Mouse (Mus musculus): ENCODE results near the gene Isy1. TPM values are rescaled to one million over a fixed set of nuclear protein-coding genes. Genes with fewer than 3 reads are reported as not detected.

Gene Isy1
- total RNA-seq, 2 experiments from 2014 or later = 17.7 to 21.1 TPM

DNA sequence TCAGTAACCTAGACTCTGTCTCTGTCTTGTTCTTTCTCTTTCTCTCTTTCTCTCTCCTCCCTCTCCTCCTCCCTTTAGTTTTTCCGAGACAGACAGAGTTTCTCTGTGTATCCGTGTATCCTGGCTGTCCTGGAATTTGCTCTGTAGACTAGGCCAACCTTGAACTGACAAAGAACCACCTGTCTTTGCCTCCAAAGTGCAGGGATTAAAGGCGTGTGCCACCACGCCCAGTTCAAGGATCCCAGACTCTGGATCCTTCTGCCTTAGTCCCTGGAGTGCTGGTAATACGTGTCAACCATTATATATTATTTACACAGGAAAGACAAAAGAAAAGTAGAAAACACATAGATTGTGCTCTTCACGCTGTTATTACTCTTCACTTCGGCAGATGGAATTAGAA lies 32.6 kb upstream of the Isy1 start:
- intact Hi-C loops (cut with DNase I) = no loop called here
- Histone ChIP-seq H3K27ac (peak overlapping the region; percentile 94), H3K4me3 (no peak overlapping the region)
- DNase-seq = no peak
- no peak for TF ChIP-seq CTCF (IDR thresholded peaks at IDR 0.05)

DNA sequence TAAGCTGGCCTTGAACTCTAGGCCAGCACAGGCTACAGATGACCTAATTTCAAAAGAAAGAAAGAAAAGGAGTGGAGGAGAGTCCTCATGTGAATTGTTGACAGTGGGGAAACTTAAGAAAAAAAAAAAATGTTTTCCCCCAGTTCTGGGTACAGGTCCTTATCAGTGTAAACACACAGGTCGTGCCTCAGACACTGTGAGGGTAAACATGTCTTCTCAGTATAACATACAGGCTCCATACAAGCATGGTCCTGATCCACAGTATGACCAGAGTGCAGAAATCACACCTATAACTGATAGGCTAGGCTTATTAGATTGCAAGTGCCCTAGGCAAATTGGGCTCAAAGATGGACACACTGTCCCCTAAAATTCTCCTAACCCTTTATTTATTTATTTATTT lies 31.8 kb upstream of the Isy1 start:
- peak overlapping the region; percentile 94 for H3K27ac ChIP-seq
- intact Hi-C loops (cut with DNase I) = no loop called here
- no peak for TF ChIP-seq CTCF (IDR thresholded peaks at IDR 0.05)
- no peak overlapping the region for H3K4me3 ChIP-seq
- DNase-seq = no peak

DNA sequence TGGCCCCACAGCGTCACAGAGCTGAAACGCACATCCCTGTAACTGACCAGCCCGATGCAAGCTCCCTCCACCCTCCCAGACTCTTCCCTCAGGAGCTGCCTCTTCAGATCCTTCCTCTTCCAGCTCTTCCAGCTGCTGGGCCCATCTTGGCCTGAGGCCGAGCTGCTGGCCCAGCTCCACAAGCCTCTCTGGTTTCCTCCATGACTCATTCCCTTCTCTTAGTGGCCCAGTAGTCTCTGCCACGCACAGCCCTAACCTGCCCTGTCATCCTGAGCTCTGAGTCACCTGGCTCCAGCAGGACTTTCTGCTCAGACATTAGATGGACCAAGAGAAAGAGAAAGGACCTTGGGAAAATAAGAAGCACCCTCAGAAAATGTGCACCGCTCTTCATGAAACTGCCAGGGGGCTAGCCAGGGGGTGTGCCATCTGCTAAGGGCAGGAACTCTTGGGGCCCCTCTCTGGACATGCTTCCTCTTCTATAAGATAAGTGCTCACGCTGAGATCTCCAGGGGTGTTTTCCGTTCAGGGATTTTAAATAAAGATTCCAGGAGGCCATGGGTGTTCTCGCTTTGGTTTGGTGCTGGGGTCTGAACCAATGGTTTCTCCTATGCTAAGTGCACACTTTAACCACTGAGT lies 30.4 kb upstream of the Isy1 start:
- DNase-seq = peak; percentile 96
- TF ChIP-seq CTCF (IDR thresholded peaks at IDR 0.05) = no peak
- intact Hi-C loops (cut with DNase I) = no loop called here
- Histone ChIP-seq H3K27ac (peak overlapping the region; percentile 94), H3K4me3 (peak overlapping the region; percentile 64)

GRCm38 (mm10) chr6:87867256-87867655 lies 28.7 kb upstream of the Isy1 start:
- no peak for TF ChIP-seq CTCF (IDR thresholded peaks at IDR 0.05)
- no peak for DNase-seq
- intact Hi-C loops (cut with DNase I) = no loop called here
- peak overlapping the region; percentile 94 for H3K27ac ChIP-seq
- no peak overlapping the region for H3K4me3 ChIP-seq

DNA sequence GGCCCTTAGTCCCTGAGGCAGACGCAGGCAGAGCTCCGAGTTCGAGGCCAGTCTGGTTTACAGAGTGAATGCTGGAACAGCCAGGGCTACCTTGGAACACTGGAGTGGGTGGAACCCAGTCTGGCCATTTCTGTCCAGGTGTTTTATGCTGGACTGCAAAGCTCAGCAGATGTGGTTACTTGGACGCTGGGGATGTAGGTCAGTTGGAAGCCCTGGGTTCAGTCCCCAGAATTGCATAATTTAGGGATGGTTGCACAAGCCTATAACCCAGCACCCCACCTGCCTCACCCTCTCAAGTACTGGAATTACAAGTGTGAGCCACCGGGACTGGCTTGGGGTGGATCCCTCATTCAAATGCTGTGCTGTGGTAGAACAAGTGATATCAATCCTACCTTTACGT lies 27.6 kb upstream of the Isy1 start:
- Histone ChIP-seq H3K27ac (peak overlapping the region; percentile 38; the same call in 1 of the 2 replicates), H3K4me3 (no peak overlapping the region)
- peak; percentile 43 for DNase-seq
- intact Hi-C loops (cut with DNase I) = no loop called here
- TF ChIP-seq CTCF (IDR thresholded peaks at IDR 0.05) = no peak

DNA sequence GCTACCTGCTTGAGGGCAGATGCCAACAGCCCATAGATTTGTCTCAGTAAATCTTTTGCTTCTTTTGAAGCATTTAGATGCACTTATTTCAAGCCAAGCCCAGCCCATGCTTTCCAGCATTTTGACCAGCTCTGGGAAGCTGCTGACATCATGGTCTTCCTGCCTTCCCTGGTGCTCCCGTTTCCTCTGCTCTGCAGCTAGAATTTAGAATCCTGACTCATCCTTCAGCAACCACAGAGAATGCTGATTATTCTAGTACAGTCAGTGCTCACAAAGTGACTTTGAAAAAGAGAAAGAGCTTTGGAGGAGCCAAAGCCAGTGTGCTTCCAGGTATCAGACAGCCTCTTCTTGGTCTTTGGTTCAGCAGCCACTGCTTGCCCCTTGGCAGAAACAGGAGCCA lies 18.5 kb upstream of the Isy1 start:
- H3K27ac ChIP-seq = no peak overlapping the region
- H3K4me3 ChIP-seq = no peak overlapping the region
- TF ChIP-seq CTCF (IDR thresholded peaks at IDR 0.05) = no peak
- DNase-seq = no peak
- intact Hi-C loops (cut with DNase I) = no loop called here

- DNase-seq = no peak
- no peak for TF ChIP-seq CTCF (IDR thresholded peaks at IDR 0.05)
- no peak overlapping the region for H3K4me3 ChIP-seq
- peak overlapping the region; percentile 100 for H3K27ac ChIP-seq
- intact Hi-C loops (cut with DNase I) = loop anchor here (5.0 kb wide), 1 partner anchor 34 kb away; the partner anchor contains the start of gene Copg1
Measured at GRCm38 (mm10) chr6:87853446-87853845, 14.8 kb upstream of the Isy1 start.

DNA sequence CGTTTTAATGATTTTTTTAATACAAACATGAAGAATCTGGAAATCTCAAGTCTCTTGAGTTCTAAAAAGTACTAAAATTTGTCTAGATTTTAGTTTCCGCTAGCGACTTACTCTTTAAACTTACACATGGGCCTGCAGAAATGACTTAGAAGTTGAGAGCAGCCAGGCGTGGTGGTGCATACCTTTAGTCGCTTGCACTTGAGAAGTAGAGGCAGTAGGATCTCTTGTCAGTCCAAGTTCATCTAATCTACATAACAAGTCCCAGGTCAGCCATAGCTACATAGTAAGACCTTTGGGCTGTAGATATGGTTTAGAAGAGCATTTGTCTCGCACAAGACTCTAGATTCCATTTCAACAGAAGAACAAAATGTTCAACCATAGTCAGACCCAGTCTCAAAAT lies 13.3 kb upstream of the Isy1 start:
- intact Hi-C loops (cut with DNase I) = loop anchor here (5.0 kb wide), 1 partner anchor 35 kb away; the partner anchor contains the start of gene Copg1
- no peak for DNase-seq
- Histone ChIP-seq H3K27ac (peak overlapping the region; percentile 100), H3K4me3 (peak overlapping the region; percentile 96; the same call in 1 of the 2 replicates)
- no peak for TF ChIP-seq CTCF (IDR thresholded peaks at IDR 0.05)

DNA sequence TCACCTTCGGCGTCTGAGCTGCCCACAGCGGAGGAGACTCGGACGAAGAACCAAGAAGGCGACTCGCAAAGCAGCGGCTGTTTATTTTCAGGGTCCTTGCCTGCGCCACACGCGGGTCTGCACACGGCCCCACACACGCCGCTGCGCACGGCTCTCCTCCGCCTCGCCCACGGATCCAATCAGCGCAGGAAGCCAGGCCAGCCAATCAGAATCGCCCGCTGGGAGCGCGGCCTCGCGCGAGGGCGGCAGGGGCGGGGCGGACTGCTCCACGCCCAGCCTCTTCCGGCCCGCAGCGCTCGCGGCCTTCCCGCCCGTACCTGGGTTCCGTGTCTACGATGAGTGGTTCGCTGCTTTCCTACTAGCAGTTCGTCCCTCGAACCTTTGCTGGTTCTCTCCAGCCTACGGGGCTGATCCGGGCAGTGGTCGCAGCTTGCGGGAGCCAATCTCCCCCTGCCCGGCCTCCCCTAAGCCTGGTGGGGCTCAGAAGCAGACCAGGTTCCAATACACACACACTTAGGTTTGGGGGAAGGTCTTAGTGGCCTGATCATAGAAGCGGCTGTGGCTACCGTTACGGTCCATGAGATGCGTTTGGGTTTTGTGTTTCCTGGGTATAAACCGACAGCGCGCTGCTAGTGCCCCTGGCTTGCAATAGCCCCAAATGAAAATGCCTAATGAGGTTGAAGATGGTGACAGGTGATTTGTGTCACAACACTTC lies 12.5 kb upstream of the Isy1 start, which contains the start of gene Cnbp:
Cnbp (minus strand) TSS at position 207 of the 715 bp plus-strand sequence.
- H3K27ac ChIP-seq = peak within 1 kb of the TSS; percentile 100
- peak; percentile 99 for DNase-seq
- intact Hi-C loops (cut with DNase I) = loop anchor here (5.0 kb wide), 1 partner anchor 36 kb away; the partner anchor contains the start of gene Copg1
- H3K4me3 ChIP-seq = peak within 1 kb of the TSS; percentile 96
- no peak for TF ChIP-seq CTCF (IDR thresholded peaks at IDR 0.05)

- Histone ChIP-seq H3K4me3 (peak overlapping the region; percentile 96), H3K27ac (peak overlapping the region; percentile 100)
- TF ChIP-seq CTCF (IDR thresholded peaks at IDR 0.05) = no peak
- DNase-seq = peak; percentile 85
- intact Hi-C loops (cut with DNase I) = loop anchor here (5.0 kb wide), 1 partner anchor 37 kb away; the partner anchor contains the start of gene Copg1
Measured at GRCm38 (mm10) chr6:87850155-87850899, 11.7 kb upstream of the Isy1 start.

- Histone ChIP-seq H3K4me3 (peak overlapping the region; percentile 96), H3K27ac (peak overlapping the region; percentile 100)
- intact Hi-C loops (cut with DNase I) = loop anchor here (5.0 kb wide), 1 partner anchor 38 kb away; the partner anchor contains the start of gene Copg1
- TF ChIP-seq CTCF (IDR thresholded peaks at IDR 0.05) = no peak
- DNase-seq = no peak
Measured at GRCm38 (mm10) chr6:87849780-87850154, 11.2 kb upstream of the Isy1 start.

- intact Hi-C loops (cut with DNase I) = no loop called here
- no peak for DNase-seq
- Histone ChIP-seq H3K4me3 (peak overlapping the region; percentile 96), H3K27ac (peak overlapping the region; percentile 100)
- TF ChIP-seq CTCF (IDR thresholded peaks at IDR 0.05) = no peak
Measured at GRCm38 (mm10) chr6:87846813-87847212, 8.2 kb upstream of the Isy1 start.
